Mouse (Mus musculus) right cerebral cortex, postnatal 10 days (tissue): ENCODE measurements around the gene Fam71b.
A peak's percentile ranks its signal among the peaks of the same experiment; 100 is the strongest.

Source experiments
- DNase-seq, 2 experiments: peaks; one replicate each; pipeline ENCODE4 v3.0.0; 2021; ENCODE audit warnings: low spot score in 2 of 2

Fam71b gene

GRCm38 (mm10) chr11:46396167-46396859, at the start of gene Fam71b:
Gene Fam71b (plus strand): TSS chr11:46396559.
- no peak for DNase-seq

- no peak for DNase-seq
Observed at GRCm38 (mm10) chr11:46347756-46348155, 48.6 kb upstream of the Fam71b start.

DNA sequence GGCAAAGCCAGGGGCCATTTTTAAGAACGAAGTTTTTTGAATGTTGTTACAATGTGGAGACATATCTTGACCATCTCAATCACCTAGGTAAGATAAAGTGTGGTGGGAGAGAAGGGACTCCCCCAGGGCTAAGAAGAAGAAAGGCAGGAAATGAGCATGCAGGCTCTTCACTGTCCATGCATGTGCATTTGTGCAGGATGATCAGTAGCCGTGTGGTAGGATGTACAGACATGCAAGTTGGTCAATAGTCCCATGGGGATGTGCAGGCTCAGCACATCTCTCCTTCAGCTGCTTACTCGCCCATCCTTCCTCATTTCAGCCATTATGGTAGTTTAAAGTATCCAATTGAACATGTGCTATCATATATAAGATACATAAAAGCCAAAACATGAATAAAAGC, 47.9 kb upstream of the Fam71b start:
- DNase-seq, result no peak

- no peak for DNase-seq
Observed at GRCm38 (mm10) chr11:46349681-46350410, 46.5 kb upstream of the Fam71b start.

DNA sequence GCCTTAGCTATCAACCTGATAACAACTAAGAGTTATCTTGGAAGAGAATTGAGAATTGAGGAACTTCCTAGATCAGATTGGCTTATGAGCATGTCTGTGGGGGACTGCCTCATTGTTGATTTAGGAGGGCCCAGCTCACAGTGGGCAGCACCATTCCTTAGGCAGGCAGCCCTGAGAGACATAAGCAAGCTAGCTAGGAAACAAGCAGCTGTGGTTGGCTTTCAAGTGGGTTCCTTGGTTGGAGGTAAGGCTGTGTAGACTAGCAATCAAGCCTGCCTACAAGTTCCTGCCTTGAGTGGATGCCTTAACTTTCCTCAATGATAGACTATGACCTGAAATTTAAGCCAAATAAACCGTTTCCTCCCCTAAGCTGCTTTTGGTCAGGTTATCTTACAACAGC, 38.0 kb upstream of the Fam71b start:
- DNase-seq, result no peak

DNA sequence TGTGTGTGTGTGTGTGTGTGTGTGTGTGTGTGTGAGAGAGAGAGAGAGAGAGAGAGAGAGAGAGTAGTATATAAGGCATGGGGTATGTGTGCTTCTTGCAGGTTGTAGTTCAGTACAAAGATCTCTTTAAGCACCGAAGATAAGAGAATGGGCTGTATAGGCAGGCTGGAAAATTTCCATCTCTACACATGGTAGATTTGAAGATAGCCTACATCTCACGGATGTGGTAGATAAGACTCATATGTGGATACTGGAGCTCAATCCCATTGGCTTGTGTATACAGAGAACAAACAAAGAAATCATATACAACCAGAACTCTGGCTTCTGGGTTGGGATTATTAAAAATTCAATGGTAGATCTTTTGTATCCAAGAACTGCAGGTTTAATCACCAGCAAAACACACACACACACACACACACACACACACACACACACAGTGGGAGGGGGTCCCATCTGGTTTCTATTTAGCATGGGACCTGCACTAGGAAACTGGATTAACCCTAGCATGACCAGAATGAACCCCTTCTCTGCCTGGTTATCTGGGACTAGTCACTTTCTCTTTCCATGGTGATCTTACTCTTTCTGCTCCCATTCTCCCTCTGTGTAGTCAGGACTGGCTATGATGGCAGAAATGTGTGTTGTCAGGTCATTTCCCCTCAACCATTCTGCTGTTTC, 35.2 kb upstream of the Fam71b start:
- DNase-seq, result no peak

DNA sequence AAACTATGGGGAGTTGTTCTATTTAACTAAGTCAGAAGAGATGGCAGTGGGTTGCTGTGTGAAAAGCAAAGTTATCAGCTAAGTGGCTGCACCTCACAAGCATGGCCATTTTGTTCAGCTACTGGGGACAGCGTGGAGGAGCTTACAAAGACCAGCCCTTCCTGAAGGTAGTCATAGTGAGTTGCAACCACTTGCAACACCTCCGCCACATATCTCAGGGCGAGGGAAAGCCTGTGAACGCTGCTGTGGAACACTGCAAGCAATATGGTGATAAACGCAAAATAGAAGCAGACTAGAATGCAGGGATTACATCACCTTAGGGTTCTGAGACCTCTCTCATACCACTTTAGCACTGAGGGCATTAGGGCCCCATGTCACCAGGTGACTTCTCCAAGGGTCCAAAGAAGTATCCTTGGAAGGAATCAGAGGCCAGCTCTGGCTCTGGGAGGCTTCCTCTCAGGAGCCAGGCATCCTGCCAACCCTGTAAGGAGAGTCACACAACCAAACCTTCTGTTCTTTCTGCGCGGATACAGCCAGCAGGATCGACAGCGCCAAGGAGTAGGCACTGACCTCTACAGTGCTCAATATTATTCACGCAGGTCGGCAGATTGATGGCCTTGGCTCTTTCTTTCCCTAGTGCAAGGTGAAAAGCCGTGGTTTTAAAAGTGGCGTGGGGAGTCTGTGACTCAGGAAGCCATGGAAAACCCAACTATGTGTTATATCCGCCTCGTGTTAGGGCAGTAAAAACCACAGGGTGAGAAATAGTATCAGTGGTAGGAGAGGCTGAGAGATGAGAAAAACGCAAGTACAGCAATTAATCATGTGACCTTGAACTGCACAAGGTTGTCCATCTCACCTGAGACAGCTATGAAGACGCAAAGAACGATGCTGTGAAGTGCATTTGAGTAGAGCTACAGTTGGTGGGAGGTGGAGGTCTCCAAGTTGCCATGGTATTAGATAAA, 34.0 kb upstream of the Fam71b start:
- peak; percentile 26 to 33 for DNase-seq

DNA sequence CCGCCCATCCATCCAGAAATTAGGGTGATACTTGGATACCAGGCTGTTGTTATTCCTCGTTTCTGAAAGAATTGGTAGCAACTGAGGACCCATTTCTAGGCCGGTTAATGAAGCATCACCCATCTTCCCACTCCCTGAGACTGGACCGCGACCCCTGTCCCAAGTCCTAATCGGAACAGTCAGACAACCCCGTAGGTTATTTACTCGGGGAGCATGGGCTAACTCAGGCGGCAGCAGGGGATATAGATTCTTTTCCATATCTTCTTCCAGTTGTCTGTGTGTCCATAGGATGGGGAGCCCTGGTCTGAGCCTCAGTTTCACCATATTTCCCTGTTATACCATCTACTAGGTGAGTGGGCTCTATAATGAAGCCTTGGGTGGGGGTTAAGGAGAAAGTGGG, 32.5 kb upstream of the Fam71b start:
- DNase-seq, result no peak

DNA sequence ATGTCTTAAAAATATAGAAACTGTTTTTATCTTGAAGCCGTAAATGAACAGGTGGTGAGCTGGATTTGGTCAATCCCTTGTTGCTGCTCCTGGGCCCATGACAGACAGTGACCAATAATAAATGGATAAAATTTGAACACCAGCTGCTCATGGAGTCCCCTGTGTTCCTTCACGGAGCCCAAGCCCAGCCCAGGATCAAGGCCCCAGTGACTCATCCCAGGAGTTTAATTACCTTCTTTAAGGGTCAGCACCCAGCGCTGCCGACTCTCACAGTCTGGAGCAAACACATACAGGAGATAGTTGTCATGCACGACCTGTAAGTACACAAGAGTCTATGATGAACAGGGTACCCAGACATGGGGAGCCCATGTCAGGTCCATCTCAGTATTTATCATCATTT, 30.6 kb upstream of the Fam71b start:
- no peak for DNase-seq

DNA sequence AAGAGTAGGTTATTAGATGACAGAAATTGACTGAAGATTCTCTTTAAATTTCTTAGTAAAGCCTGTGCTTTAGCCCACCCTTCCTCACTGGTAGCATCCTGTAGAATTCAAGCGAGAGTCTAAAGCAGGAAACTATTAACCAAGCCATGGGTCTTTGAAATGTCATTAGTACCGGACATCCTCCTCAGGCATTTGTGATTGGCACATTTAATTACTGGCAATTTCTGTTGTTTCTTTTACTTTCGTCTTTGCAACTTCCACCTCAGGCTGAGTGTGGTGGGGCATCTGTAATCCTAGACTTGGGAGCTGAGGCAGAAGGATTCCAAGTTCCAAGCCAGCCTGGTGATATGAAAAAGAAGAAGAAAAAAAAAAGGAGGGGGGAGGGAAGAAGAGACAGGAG, 30.0 kb upstream of the Fam71b start:
- no peak for DNase-seq

DNA sequence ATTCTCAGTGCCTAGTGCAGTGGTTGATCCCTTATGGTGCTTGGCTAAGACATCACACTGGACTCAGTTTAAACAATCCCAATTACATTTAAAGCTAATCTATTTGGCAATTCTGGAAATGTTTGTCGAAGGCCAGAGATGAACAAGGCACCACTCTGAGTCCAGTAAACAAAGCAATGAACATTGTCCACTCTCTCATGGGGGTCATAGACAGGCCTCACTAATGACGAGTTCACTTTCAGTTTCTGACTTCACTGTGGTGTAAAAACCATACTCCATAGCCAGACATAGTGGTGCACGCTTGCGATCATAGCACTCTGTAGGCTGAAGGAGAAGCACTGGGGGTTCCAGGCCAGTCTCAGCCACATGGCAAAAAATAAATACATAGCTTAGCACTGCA, 25.9 kb upstream of the Fam71b start:
- DNase-seq, result no peak

DNA sequence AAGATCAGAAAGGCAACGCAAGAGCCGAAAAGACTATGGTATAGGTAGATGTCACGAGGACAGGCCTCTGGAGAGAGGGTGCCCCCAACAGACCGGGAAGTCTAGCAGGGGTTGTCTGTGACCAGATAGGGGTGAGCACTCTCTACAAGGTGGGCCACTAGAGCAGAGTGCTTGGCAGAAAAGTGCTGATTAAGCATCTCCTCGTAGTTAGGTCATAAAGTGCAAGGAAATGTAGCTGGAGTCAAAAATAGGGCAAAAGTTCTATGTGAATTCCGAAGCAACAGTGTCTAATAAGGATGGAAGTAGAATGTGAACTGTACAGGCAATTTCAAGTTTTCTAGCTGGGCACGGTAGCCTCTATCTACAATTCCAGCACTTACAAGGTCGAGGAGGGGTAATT, 25.1 kb upstream of the Fam71b start:
- no peak for DNase-seq

DNA sequence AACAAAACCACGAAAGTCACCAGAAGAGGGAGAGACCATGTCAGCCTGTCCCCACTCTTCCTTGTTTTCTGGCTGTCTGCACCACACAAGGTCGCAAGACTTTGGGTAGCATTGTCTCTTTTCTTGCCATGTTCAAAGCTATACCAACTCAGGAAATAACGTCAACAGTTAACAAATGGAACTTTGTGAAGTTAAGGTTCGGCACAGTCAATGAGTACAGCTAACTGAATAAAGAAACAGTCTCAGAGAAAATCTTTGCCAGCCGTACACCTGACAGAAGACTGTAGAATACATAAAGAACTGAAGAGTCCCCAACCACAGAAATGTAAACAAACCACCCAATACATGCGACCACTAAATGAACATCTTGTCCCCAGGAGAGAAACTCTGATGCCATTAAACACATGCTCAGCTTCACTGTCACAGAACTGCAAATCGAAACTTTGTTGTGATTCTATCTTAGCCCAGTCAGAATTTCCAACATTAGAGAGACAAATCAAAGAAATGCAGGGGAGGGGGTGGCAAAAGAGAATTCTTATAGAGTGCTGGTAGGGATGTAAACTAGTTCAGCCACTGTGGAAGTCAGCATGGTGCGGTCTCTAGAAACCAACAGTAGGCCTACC, 23.9 kb upstream of the Fam71b start:
- DNase-seq, result no peak

- DNase-seq, result no peak
Observed at GRCm38 (mm10) chr11:46373071-46374030, 23.0 kb upstream of the Fam71b start.

DNA sequence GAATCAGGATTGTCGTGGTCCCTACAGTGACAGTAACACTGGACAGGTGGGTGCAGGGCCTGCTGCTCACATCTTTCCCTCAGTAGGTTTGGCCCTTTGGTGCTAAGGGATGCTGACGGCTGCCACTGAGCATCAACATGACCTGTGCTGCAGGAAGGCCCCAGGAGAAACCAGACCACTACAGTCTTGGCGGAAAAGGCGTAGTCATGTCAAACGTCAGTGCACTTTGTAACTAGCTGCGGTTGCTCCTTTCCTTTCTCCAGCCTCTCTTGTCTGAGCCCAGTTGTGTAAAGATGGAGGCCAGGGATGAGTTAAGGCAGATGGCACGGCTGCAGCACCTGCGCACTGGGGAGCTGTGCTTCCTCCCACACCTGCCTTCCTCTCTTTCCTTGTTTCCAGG, 21.3 kb upstream of the Fam71b start:
- DNase-seq, result no peak

- no peak for DNase-seq
Observed at GRCm38 (mm10) chr11:46377316-46377715, 19.0 kb upstream of the Fam71b start.

- DNase-seq, result no peak
Observed at GRCm38 (mm10) chr11:46377819-46378782, 18.3 kb upstream of the Fam71b start.

DNA sequence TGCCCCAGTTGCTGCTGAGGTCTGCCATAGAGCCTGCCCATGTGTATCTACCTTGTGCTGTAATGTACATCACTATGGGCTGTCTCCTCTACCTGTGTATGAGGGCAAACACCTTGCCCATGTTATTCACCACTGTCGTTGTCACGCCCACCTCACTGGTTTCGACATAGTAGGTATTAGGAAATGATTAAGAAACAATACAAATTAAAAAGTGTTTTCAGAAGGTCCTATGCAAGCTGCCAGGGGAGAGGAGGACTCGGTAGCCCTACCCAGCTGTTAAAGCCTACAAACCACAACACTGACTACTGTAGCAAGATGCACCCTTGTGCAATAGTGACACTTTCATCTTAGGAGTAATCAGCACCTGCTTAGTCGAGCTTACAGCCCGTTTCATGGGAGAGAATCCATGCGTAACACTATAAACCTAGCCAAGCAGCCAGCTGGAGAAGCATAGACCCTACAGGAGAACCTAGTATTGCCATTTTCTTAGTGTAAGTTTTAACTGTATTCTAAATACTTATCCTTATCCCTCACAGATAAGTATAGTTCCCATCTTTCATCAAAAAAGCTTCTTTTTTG, 16.2 kb upstream of the Fam71b start:
- DNase-seq, result no peak

GRCm38 (mm10) chr11:46382466-46382865, 13.9 kb upstream of the Fam71b start:
- no peak for DNase-seq
